Mouse (Mus musculus) myocyte (in vitro differentiated cells): ENCODE measurements around the gene Ifna14.

Experiments
- CEBPB ChIP-seq: IDR thresholded peaks from 2 replicates; pipeline ENCODE4 v1.6.1; 2011; ENCODE audit warnings: mild to moderate bottlenecking, moderate library complexity; ENCODE audit not compliant: poor library complexity, insufficient read depth, severe bottlenecking
- E2F4 ChIP-seq: IDR thresholded peaks from one replicate; pipeline ENCODE4 v1.6.1; 2011; ENCODE audit warnings: mild to moderate bottlenecking, control low read depth, moderate library complexity; ENCODE audit not compliant: insufficient read depth
- MAX ChIP-seq: IDR thresholded peaks from one replicate; pipeline ENCODE4 v1.6.1; 2011; ENCODE audit warnings: low read depth, mild to moderate bottlenecking, control low read depth
- MYOD1 ChIP-seq, 3 experiments: IDR thresholded peaks; one replicate each; pipeline ENCODE4 v1.6.1; 2011; ENCODE audit warnings: control low read depth in 2 of 3, low read depth in 2 of 3, mild to moderate bottlenecking in 2 of 3, moderate library complexity in 1 of 3; ENCODE audit not compliant: insufficient read length in 2 of 3, control insufficient read depth in 1 of 3
- MYOG ChIP-seq, 3 experiments: IDR thresholded peaks; one replicate each; pipeline ENCODE4 v1.6.1; 2011; ENCODE audit warnings: control low read depth in 2 of 3, low read depth in 2 of 3, mild to moderate bottlenecking in 2 of 3; ENCODE audit not compliant: insufficient read length in 2 of 3, control insufficient read depth in 1 of 3, insufficient read depth in 1 of 3
- POLR2A ChIP-seq: IDR thresholded peaks from one replicate; pipeline ENCODE4 v1.6.1; 2011; ENCODE audit warnings: low read depth, mild to moderate bottlenecking, control low read depth, moderate library complexity; ENCODE audit not compliant: insufficient read length
- POLR2AphosphoS2 ChIP-seq: IDR thresholded peaks from one replicate; pipeline ENCODE4 v1.6.1; 2011; ENCODE audit warnings: low read depth, control low read depth; ENCODE audit not compliant: insufficient read length
- REST ChIP-seq: IDR thresholded peaks from one replicate; pipeline ENCODE4 v1.6.1; 2011; ENCODE audit warnings: mild to moderate bottlenecking, control low read depth, moderate library complexity; ENCODE audit not compliant: insufficient read depth, insufficient read length
- TCF12 ChIP-seq: IDR thresholded peaks from one replicate; pipeline ENCODE4 v1.6.1; 2011; ENCODE audit warnings: mild to moderate bottlenecking, control low read depth; ENCODE audit not compliant: poor library complexity, insufficient read depth, severe bottlenecking
- USF1 ChIP-seq: IDR thresholded peaks from one replicate; pipeline ENCODE4 v1.6.1; 2011; ENCODE audit warnings: low read depth, mild to moderate bottlenecking, control low read depth, moderate library complexity

- no peak for TF ChIP-seq POLR2A
- no peak for TF ChIP-seq E2F4
- TF ChIP-seq MAX = no peak
- no peak for TF ChIP-seq CEBPB
- no peak for TF ChIP-seq USF1
- no peak for TF ChIP-seq MYOD1 (IDR thresholded peaks at IDR 0.05; ENCODE audit: control insufficient read depth in 1 of 3, insufficient read length in 2 of 3, low read depth in 2 of 3)
- no peak for TF ChIP-seq POLR2AphosphoS2
- no peak for TF ChIP-seq TCF12
- TF ChIP-seq MYOG (IDR thresholded peaks at IDR 0.05; ENCODE audit: control insufficient read depth in 1 of 3, insufficient read depth in 1 of 3, insufficient read length in 2 of 3, low read depth in 2 of 3) = no peak
- no peak for TF ChIP-seq REST
Measured at GRCm38 (mm10) chr4:88533499-88533898, 38.1 kb downstream of the Ifna14 start.
